Mouse (Mus musculus) c-Kit-positive CD71-positive TER-119-negative erythroid progenitor cells, embryonic 14.5 days (primary cell): ENCODE measurements at regions not wholly inside any gene's neighbourhood (a gene's known extent, or its start where the extent isn't known, plus 50 kb on each side); places are given as distances from the start of the nearest gene placed in this dataset.

Source experiments
- DNase-seq: peaks from one replicate; pipeline ENCODE4 v3.0.0-alpha.2; 2013; ENCODE audit warnings: low read depth

DNA sequence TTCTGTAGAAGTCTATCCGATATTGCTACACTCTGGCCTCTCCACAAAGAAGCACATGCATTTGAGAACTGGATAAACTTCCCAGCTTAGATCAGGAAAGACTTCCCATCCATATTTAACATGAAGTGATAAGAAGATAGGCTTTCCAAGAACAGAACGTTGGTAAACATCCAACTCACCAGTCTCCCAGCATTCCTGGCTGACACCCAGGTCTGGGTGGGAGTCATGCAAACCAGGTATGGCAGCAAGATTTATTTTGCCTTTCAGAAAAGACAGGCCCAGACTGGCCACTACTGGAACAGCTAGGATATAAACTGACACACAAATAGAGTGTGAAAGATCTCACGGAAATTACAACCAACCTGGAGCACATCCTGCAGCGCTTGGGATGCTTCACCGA is 459.6 kb downstream of the Psat1 start:
- no peak for DNase-seq

DNA sequence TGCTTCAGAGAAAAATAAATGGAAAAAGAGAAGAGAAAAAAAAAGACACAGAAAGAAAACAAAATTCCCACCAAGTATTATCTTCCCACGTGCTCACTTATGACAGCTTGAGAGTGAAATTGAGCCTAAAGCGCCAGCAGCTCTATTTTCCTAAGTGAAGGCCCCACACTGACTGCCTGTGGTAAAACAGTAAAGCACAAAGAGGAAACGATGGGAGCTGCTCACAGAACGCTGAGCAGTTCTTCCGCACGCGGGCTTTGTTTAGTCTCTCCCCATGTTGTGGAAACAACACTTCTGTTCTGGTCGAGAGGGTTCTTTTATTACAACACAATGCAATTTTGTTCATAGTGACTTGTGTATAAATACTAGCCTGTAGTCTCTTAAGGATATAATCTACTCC is 465.5 kb downstream of the Psat1 start:
- no peak for DNase-seq

GRCm38 (mm10) chr19:15469541-15469940 is 477.6 kb downstream of the Psat1 start:
- no peak for DNase-seq

- DNase-seq = no peak
Measured at GRCm38 (mm10) chr19:15466713-15467112, 480.4 kb downstream of the Psat1 start.

- no peak for DNase-seq
Measured at GRCm38 (mm10) chr19:15465063-15465760, 481.9 kb downstream of the Psat1 start.

- no peak for DNase-seq
Measured at GRCm38 (mm10) chr19:15457793-15458192, 489.3 kb downstream of the Psat1 start.

DNA sequence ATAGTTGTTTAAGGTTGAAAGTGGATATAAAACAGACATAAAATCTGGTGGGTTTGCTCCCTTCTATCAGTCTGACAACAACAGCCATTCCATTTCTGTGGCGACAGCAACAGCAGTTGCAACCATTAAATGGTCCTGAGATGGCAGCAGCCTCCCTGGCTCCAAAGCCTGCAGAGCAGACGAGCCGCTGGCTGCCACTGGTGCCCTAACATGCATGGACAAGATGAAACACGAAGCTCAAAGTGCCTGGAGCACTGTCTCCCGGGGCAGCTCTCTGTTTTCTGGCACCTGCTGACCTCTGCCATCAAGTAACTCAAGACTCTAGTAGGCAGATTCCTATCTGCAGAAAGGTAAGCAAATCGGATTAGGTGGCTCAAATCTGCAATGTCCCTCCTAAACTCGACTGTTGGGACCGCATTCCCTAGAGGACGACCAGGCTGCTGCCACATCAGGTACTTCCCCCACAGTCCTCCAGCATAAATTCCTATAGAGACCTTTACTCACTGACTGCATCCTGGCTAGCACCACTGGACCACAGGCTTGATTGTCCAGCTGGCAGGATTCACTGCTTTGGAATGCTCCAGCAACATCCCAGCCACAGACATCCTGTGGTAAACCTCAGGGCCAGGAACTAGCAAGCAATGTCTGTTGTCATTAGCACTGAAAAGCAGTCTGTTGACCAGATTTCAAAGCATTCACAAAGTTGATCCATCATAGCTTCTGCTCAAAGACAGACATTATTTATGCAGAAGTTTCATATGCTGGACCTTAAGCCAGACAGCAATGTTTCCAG is 490.0 kb downstream of the Psat1 start:
- DNase-seq = no peak

GRCm38 (mm10) chr19:15448989-15449388 is 498.1 kb downstream of the Psat1 start:
- DNase-seq = no peak

- DNase-seq = no peak
Measured at GRCm38 (mm10) chr19:15431798-15432197, 515.3 kb downstream of the Psat1 start.

DNA sequence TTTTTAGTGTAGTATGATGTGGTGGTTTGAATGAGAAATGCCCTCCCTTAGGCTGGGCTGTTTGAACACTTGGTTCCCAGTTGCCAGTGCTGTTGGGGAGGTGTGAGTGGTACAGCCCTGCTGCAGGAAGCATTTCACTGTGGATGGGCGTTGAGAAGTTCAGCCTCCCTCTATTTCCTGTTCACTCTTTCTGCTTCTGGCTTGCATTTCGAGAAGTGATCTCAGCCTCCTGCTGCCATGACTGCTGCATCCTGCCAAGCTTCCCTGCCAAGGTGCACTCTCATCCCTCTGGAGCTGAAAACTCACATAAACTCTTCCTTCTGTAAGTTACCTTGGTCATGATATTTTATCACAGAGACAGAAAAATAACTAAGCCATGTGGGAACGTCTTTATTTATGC is 525.8 kb downstream of the Psat1 start:
- no peak for DNase-seq

DNA sequence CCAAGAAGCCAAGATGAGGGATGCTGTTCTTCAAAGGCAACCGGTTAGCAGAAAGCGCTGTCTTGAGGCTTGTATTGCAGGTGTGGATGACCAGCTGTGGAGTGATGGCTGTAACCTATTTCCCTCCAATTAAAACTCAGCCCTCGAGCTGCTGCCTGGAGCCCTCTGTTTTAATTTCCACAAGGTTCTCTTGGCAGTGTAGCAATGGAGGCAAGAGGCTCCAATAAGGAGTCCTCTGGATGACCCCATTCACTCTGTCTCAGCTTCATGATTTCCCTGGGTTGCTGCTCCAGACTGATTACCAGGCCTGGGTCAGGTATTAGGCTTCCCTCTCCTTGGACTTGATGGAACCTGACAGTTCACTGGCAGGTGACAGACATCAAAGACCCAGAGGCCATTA is 548.5 kb downstream of the Psat1 start:
- DNase-seq = no peak

DNA sequence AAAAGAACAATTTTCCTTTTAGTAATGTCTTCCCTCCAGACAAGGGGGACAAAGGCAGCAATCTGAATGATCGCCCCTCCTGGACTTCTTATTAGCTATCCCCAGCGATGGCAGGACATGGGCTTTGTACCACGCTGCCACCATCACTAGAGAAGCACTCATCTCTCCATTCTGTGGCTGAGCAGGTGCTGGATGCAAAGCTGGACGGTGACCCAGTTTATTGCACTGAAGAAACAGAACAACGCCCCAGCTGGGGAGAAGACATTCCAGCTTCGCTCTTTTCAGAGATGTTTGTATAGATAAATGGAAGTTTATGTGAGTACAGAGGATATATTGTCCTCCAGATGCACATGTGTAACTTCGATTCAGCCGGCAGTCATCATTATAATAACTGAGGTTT is 575.5 kb downstream of the Psat1 start:
- no peak for DNase-seq

DNA sequence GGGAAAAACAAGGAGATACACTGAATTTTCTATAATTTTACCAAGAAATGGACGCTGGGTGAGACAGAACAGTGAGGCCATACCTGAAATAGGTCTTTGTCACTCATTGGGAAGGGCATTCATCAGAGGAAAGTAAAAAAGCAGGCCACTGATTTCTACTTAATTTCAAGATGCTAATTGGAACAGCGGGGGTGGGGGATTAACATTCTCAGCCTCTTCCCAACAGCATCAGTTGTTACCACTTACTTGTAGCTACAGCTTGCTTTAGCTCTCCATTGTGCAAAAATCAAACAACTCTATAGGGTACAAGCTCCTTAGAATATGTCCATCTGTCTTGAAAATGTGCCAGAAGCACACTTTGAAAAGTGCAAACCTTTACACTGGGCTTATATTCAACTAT is 580.2 kb downstream of the Psat1 start:
- no peak for DNase-seq

- no peak for DNase-seq
Measured at GRCm38 (mm10) chr19:15357181-15357580, 590.0 kb downstream of the Psat1 start.

- DNase-seq = no peak
Measured at GRCm38 (mm10) chr19:15348356-15348755, 598.8 kb downstream of the Psat1 start.

- no peak for DNase-seq
Measured at GRCm38 (mm10) chr19:15342229-15342628, 604.9 kb downstream of the Psat1 start.

DNA sequence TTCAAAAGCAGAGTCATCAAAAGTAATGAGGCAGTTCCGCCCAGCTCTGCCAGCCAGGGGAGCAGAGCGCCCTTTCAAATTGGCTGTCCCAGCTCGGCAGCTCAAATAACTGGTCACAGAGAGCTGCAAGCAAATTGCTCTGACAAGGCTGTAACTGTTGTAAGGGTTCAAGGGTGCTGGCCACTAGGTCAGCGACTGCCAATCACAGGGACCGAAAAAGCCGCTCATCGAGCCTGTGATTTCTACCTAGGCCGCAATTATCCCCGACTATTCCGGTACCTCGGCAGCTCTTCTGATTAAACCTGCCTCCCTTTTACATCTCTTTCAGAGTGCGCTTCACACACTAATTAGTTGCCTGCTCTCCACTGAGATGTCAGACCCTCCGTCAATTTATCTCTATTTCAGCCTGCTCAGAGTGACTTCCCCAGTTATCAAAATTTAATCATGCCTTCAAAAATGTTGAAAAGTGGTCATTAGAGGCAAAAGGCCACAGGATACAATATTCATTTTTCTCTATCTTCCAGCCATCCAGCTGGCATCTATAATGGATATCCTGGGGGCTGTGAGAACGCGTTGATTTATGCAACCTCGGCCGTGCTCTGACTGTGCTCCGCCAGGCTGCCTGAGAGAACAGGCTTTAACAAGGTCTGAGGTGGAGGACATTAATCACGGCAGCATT is 606.7 kb downstream of the Psat1 start:
- DNase-seq = no peak

- no peak for DNase-seq
Measured at GRCm38 (mm10) chr19:15339979-15340304, 607.2 kb downstream of the Psat1 start.

DNA sequence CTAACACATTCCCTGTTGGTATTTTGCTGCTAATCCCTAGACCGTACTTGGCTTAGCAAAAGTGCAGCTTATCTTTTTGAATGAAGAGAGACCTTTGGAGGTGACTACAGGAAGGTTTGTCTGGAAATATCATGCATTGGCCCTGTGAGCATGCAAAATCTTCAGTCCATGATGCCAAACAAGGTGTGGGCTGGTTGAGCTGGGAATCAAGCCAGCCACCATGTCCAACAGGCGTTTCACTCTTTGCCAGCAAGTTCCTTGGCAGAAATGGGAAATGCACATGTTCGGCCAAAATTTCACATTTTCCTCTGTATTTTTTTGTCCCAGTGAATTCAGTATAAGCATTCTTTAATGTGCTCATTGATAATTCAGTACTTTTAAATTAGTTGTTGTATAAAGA is 617.0 kb downstream of the Psat1 start:
- DNase-seq = no peak

DNA sequence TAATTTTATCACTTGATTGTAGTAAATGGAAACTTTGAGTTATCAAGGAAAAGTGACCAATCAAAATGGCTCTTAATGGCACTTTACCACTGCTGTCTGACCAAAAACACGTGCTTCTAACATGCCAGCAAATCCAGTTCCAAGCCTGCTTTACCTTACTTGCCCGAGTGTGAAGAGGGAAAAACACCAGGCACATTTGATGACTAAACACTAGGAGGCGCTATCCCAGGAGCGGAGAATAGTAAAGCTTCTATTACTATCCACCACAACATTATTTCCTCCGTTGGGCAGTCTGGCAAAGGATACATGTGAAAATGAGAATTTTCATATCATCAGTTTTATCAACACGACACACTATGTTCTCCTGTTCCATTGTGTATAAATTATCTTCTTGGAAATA is 647.7 kb downstream of the Psat1 start:
- DNase-seq = no peak

- DNase-seq = no peak
Measured at GRCm38 (mm10) chr19:15285016-15285415, 662.1 kb downstream of the Psat1 start.

DNA sequence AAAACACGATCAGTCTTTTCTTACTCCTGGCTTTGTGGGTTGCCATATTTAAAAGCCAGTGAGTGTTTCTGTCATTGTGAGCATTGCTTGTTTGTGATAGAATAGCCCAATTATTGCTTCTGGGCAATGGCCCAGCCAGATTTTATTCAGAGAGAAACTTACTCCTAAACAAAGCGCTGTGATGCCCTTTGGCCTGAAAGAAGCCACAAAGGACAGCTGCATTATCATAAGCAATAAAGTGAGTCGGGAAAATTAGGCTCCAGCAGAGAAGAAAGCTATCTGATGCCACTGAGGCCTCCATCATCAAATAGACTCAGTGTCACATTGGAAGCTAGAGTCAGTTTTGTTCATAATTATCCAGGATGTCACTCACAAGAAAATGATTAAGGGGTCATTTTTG is 644.9 kb upstream of the Tle4 start:
- DNase-seq = no peak
